Mouse (Mus musculus) ES-Bruce4 (cell line): ENCODE measurements at regions not wholly inside any gene's neighbourhood (a gene's known extent, or its start where the extent isn't known, plus 50 kb on each side); places are given as distances from the start of the nearest gene placed in this dataset.

ENCODE experiments used
- CTCF ChIP-seq: IDR thresholded peaks from one replicate; pipeline ENCODE4 v1.8.1; 2011; ENCODE audit warnings: low read depth, low read length
- EP300 ChIP-seq: IDR thresholded peaks from 2 replicates; pipeline ENCODE4 v1.6.1; 2011; ENCODE audit warnings: low read depth, low read length; ENCODE audit not compliant: insufficient read depth

- TF ChIP-seq CTCF (no peak), EP300 (no peak)
These were observed 105.7 kb upstream of the Robo2 start for GRCm38 (mm10) chr16:74517374-74517773.
